ENCODE assay signal across 10 mouse cellular contexts in genomic region chr5:34539121-34539520, GRCm38 (mm10).
"Had no signal": no experiment of that assay in that cellular context is flagged by ENCODE, and none has a peak within 500 bp of the region (broad histone marks: within the 10 kb centered on the region; RNA-seq: fewer than 3 reads in every experiment).

No protein-coding gene starts in this region.

- H3K36me3 ChIP-seq: kidney, embryonic 15.5 days; liver, embryonic 13.5 days; midbrain, embryonic 12.5 days; midbrain, embryonic 15.5 days; neural tube, embryonic 13.5 days; stomach, embryonic 15.5 days had no signal

- H3K27me3 ChIP-seq: kidney, embryonic 15.5 days; liver, embryonic 13.5 days; midbrain, embryonic 12.5 days; midbrain, embryonic 15.5 days; neural tube, embryonic 13.5 days; stomach, embryonic 15.5 days had no signal

- DNase-seq: kidney, adult 11 months; kidney, adult 8-10 months; lung, adult 2 months; right cerebral cortex, postnatal 25 days had no signal
